Mouse (Mus musculus): ENCODE measurements around the gene Ifih1. TPM values are rescaled to one million over a fixed set of nuclear protein-coding genes. Genes with fewer than 3 reads are reported as not detected.

Ifih1 gene
- 16.1 TPM for polyA plus RNA-seq (2017; shearing (Covaris generic))

DNA sequence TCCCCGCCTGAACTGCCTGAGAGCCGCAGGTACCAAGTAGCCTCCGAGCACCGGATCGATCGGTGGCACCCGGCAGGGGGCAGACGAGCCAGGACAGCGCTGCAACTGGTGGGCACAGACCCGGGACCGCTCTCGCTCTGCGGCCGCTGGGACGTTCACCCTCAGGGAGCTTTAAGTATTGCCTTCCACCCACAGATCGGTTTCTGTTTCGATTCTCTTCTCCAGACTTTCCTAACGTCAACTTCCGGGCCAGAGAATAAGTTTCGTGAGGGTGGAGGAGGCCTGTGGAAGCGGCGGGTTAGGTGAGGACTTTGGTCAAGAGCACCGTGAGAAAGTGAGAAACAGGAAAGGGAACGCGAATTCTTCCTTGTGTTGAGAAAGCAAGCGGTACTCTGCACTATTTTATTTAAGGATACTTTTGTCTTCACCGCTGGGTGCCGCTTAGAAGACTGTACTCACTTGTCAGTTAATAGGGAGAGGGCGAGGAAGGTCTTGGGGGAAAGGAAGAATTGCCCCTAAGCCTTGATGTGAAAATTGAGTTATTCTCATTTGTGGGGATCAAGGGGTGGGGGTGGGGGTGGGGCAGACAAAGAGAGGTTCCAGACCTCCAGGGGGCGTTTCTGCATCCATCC is at the start of gene Ifih1:
Gene Ifih1, minus strand, starts transcription at position 242 of the 632 bp plus-strand sequence.

DNA sequence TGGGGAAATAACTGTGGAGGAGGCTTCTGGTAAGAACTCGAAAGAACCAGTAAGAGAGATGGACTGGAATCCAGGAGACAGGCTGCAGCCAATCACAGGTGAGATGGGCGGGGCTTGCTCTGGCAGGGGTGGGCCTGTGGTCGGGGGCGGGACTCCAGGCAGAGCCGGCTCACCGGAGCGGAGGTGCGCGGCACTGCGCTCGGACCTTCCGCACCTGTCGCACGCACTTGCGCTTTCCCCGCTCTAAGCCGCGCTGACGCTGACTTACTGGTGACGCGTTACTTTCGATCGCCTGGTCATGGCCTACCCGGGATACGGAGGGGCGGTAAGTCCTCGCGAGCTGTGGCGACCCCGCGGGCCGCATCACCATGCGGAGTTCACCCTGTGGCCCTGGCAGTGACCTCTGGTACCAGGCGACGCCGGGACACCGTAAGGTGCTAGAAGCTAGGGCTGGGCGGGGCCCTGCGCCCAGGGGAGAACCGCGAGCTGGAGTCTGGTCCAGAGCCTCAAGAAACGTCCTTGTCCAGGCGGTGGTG is 18.1 kb upstream of the Ifih1 start, which contains the start of gene Gca:
Gene Gca, plus strand, starts transcription at position 151 of the 536 bp plus-strand sequence.

DNA sequence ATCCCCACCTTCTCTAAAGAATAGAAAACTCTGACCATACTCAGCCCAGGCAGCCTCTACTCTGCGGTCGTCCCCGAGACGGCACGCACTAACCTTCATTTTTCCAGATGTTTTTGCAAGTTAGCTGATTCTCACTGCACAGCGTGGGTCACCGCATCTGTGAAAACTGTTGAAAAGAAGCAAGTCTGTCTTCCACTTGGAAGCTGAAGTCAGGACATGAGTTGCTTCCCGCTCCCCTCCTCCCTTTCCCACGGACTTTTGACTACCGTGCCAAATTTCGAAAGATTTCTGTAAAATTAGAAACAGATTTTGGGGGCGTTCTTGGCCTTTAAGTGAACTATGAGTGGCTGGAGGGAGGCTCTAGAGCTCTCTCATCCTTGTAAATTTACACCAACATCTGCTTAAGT is 72.3 kb downstream of the Ifih1 start, which contains the start of gene Fap:
Gene Fap, minus strand, starts transcription at position 323 of the 407 bp plus-strand sequence.

Other genes starting within 250 kb of the Ifih1 start
- gene Dpp4, start 234.0 kb downstream of the Ifih1 start, polyA plus RNA-seq (2017; shearing (Covaris generic)) = 109 TPM
- gene Gcg, start 162.6 kb downstream of the Ifih1 start, polyA plus RNA-seq (2017; shearing (Covaris generic)) = 0.17 TPM
- 0.26 TPM for gene Fap, start 72.2 kb downstream of the Ifih1 start, polyA plus RNA-seq (2017; shearing (Covaris generic))
- 0.50 TPM for gene Gca, start 18.0 kb upstream of the Ifih1 start, polyA plus RNA-seq (2017; shearing (Covaris generic))